Mouse (Mus musculus): ENCODE measurements at regions not wholly inside any gene's neighbourhood (a gene's known extent, or its start where the extent isn't known, plus 50 kb on each side); places are given as distances from the start of the nearest gene placed in this dataset.

DNA sequence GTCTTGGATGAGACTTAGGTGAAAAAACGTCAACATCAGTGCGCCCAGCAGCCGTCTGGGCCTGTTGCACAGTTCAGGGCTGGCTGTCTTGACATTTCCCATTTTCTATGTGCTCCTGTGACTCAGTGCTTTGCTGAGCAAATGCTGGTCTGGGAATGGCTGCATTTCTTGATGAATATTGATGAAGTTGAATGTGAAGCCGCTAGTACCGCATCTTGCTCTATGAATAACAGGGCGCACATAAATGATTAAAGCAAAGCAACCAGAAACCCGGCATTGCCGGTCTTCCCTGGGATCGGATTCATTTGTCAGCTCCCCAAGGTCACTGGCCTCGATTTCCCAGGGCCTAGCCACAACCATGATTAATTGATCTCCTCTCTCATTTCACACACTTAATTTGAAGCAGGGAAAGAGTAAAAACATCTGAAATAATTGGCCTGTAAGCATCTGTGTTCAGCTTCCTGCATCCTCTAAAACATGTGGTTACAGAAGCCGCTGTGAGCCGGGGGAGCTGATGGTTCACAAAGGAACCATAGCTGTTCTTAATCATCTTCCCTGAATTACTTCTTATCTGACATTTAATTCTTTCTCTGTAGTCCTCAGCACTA, 57.5 kb upstream of the Sgk1 start:
- no peaks in the 10 kb centered on the region for H3K36me3 ChIP-seq (ENCODE audit: control insufficient read depth, insufficient read depth, low read length)
- 73% methylated on average over 12 of the region's 12 CpGs for WGBS
- no peak for TF ChIP-seq POLR2A (IDR thresholded peaks at IDR 0.05; ENCODE audit: low read depth, low read length)
- no peak for TF ChIP-seq CTCF (IDR thresholded peaks at IDR 0.05; ENCODE audit: extremely low read depth, insufficient read depth, insufficient read length, insufficient replicate concordance)

DNA sequence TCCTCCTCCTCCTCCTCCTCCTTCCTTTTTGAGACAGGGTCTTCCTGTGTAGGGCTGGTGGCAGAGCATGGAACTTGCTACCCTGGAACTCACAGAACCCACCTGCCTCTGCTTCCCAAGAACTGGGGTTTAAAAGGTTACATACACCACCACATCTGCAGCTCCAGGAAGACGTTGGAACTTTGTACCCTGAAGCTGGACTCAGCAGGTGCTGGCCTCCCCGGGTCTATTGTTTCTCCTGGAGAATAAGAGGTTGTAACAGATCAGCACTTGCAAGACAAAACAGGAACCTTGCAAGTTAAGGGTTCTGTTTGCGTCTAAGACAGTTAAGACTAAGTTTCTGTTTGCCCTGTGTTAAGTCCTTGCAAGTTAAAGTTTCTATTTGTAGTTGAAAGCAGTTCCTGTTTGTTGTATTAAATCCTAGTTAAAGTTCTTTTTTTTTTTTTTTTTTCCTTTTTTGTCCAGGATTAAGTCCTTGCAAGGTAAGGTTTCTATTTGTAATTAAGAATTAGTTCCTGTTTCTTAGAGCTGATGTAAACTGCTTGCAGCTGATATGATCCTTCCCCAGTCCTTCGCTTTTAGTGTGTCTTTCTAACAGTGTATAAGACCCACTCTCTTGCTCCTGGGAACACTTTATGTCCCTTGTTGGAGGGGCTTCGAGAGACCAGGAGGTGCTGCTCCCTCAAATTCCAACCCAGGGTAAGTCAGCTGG, 55.0 kb upstream of the Sgk1 start:
- no peak for DNase-seq (ENCODE audit: low read depth in 1 of 2, low spot score in 2 of 2)
- Histone ChIP-seq H3K36me3 (ENCODE audit: control insufficient read depth, insufficient read depth, low read length) (no peaks in the 10 kb centered on the region), H3K4me3 (ENCODE audit: extremely low read depth, insufficient read depth, insufficient read length) (no peak overlapping the region), H3K27ac (ENCODE audit: insufficient read depth, low read length) (peak overlapping the region; percentile 53; the same call in 1 of the 2 replicates), H3K4me1 (ENCODE audit: control insufficient read depth, insufficient read depth, insufficient read length) (peaks cover 4% of the 10 kb centered on the region; the same call in 1 of the 2 replicates), H3K27me3 (ENCODE audit: control insufficient read depth, insufficient read depth, low read length) (no peaks in the 10 kb centered on the region)
- TF ChIP-seq POLR2A (IDR thresholded peaks at IDR 0.05; ENCODE audit: low read depth, low read length) (no peak), CTCF (IDR thresholded peaks at IDR 0.05; ENCODE audit: extremely low read depth, insufficient read depth, insufficient read length, insufficient replicate concordance) (no peak)
- 24% methylated on average over 5 of the region's 5 CpGs for WGBS

More for the DNA sequence above, 57.5 kb upstream of the Sgk1 start:
- no peak for DNase-seq (ENCODE audit: low read depth in 1 of 2, low spot score in 2 of 2)
- Histone ChIP-seq H3K27ac (ENCODE audit: insufficient read depth, low read length) (no peak overlapping the region), H3K4me3 (ENCODE audit: extremely low read depth, insufficient read depth, insufficient read length) (no peak overlapping the region), H3K27me3 (ENCODE audit: control insufficient read depth, insufficient read depth, low read length) (no peaks in the 10 kb centered on the region), H3K4me1 (ENCODE audit: control insufficient read depth, insufficient read depth, insufficient read length) (peaks cover 8% of the 10 kb centered on the region; the same call in 1 of the 2 replicates)

DNA sequence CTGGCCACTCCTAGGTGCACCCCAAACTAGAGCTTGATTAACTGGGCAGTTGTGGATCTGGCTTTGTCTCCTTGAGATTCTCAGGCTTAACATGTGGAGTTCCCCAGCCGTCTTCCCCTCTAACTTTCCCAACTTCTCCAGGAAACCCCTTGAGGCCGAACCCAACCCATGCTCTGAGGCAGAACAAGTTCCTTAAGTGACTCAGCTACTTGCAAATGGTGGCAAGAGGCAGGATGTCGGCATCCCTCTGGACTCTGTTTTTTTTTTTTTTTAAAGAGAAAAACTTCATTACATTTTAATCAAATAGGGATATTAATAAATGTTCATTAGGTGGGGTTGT, 54.5 kb upstream of the Sgk1 start:
- TF ChIP-seq POLR2A (IDR thresholded peaks at IDR 0.05; ENCODE audit: low read depth, low read length), result no peak
- TF ChIP-seq CTCF (IDR thresholded peaks at IDR 0.05; ENCODE audit: extremely low read depth, insufficient read depth, insufficient read length, insufficient replicate concordance), result no peak
- 33% methylated on average over 3 of the region's 3 CpGs for WGBS
- Histone ChIP-seq H3K4me1 (ENCODE audit: control insufficient read depth, insufficient read depth, insufficient read length) (peaks cover 4% of the 10 kb centered on the region; the same call in 1 of the 2 replicates), H3K27me3 (ENCODE audit: control insufficient read depth, insufficient read depth, low read length) (no peaks in the 10 kb centered on the region), H3K27ac (ENCODE audit: insufficient read depth, low read length) (peak overlapping the region; percentile 53; the same call in 1 of the 2 replicates), H3K4me3 (ENCODE audit: extremely low read depth, insufficient read depth, insufficient read length) (no peak overlapping the region), H3K36me3 (ENCODE audit: control insufficient read depth, insufficient read depth, low read length) (no peaks in the 10 kb centered on the region)
- no peak for DNase-seq (ENCODE audit: low read depth in 1 of 2, low spot score in 2 of 2)

DNA sequence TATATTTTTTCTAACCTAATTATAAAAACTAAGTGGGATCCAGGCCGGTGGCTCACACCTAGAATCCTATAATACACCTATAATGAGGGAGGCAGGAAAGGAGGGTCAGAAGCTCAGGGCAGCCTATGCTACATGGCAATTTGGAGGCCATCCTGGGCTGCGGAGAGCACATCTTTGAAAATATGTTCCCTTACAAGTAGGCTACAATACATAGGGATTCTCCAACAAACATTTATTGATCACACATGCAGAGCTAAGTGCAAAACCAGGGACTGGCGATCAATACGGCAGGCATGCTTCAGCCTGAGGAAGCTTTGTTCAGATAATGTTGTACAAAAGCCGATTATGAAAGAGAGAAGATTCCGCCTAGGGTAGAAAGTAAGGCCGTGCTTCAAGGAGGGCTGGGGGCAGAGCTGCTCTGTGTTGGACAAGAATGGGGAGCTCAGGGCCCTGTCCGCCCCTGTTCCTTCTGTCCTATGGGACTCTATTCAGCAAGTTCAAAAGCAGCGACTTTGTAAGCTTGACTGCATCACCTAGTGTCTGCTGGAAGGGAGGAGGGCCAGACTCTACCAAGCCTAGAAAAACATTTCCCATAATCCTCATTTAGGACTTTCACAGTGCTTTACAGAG, 53.4 kb upstream of the Sgk1 start:
- 90% methylated on average over 9 of the region's 9 CpGs for WGBS
- Histone ChIP-seq H3K4me3 (ENCODE audit: extremely low read depth, insufficient read depth, insufficient read length) (no peak overlapping the region), H3K36me3 (ENCODE audit: control insufficient read depth, insufficient read depth, low read length) (no peaks in the 10 kb centered on the region)

DNA sequence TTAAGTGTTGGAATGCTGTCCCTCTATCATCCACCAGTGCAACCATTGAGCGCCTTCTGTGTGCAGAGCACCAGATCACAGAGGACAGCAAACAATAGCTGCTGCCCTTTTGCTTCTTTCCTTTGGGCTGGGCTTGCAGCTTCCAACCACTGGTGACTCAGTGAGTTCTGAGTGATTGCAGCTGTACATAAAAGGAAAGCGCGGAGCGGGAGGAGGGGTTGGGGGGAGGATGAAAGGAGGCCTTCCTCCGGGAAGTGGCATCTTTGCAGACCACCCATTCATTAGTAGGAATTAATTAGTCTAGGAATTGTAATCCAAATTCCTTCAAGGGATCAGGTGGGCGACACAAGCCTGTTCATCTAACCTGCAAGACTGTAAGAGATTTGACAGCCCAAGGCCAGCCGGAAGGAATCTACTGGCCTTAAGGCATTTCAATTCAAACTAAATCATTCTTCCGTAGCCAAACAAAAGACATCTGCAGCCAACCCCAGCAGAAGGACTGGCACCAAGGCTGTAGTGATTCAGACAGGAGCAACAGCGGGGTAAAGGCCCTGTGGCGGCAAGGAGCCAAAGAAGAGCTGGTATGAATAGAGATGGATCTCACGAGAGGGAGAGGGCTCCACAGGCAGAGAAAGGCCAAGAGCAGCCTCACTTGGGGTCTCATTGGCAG, 52.8 kb upstream of the Sgk1 start:
- no peak for DNase-seq (ENCODE audit: low read depth in 1 of 2, low spot score in 2 of 2)
- no peak for TF ChIP-seq POLR2A (IDR thresholded peaks at IDR 0.05; ENCODE audit: low read depth, low read length)
- TF ChIP-seq CTCF (IDR thresholded peaks at IDR 0.05; ENCODE audit: extremely low read depth, insufficient read depth, insufficient read length, insufficient replicate concordance), result no peak
- 94% methylated on average over 11 of the region's 11 CpGs for WGBS
- Histone ChIP-seq H3K27ac (ENCODE audit: insufficient read depth, low read length) (no peak overlapping the region), H3K4me1 (ENCODE audit: control insufficient read depth, insufficient read depth, insufficient read length) (peaks cover 4% of the 10 kb centered on the region; the same call in 1 of the 2 replicates), H3K4me3 (ENCODE audit: extremely low read depth, insufficient read depth, insufficient read length) (no peak overlapping the region), H3K27me3 (ENCODE audit: control insufficient read depth, insufficient read depth, low read length) (no peaks in the 10 kb centered on the region), H3K36me3 (ENCODE audit: control insufficient read depth, insufficient read depth, low read length) (no peaks in the 10 kb centered on the region)

More for the DNA sequence above, 53.4 kb upstream of the Sgk1 start:
- Histone ChIP-seq H3K27ac (ENCODE audit: insufficient read depth, low read length) (no peak overlapping the region), H3K4me1 (ENCODE audit: control insufficient read depth, insufficient read depth, insufficient read length) (peaks cover 4% of the 10 kb centered on the region; the same call in 1 of the 2 replicates), H3K27me3 (ENCODE audit: control insufficient read depth, insufficient read depth, low read length) (no peaks in the 10 kb centered on the region)
- TF ChIP-seq POLR2A (IDR thresholded peaks at IDR 0.05; ENCODE audit: low read depth, low read length) (no peak), CTCF (IDR thresholded peaks at IDR 0.05; ENCODE audit: extremely low read depth, insufficient read depth, insufficient read length, insufficient replicate concordance) (no peak)
- no peak for DNase-seq (ENCODE audit: low read depth in 1 of 2, low spot score in 2 of 2)

DNA sequence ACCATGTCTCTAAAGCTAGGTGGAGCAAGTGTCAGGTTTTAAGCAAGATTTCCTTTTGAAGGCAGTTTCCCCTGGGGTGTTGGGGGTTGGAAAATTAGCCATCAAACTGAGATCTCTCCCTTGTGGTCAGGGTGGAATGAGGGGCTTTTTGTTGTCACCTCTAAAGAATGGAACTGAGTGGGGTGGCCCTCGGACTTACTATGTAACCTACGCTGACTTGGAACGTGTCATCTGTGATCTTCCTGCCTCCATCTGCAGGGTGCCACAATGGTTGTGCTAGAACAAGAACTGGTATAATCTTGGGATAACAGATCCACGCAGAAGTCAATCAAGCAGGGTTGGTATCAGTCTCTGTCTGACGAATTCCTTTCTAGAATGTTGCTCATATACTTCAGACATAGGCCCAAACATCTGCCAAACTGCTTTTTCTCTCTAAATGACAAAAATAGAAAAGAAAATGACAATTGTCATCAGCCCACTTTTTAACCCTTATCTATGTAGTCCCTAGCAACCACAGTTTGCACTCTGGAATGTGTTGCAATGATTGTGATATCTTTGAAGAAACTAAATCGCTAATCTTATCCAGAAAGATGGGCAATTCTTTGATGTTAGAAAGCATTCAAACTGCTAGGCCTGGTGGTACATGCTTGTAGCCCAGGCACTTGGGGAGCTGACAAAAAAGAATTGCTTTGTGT, 50.8 kb upstream of the Sgk1 start:
- H3K27ac ChIP-seq (ENCODE audit: insufficient read depth, low read length), result no peak overlapping the region
- H3K36me3 ChIP-seq (ENCODE audit: control insufficient read depth, insufficient read depth, low read length), result no peaks in the 10 kb centered on the region
- H3K4me3 ChIP-seq (ENCODE audit: extremely low read depth, insufficient read depth, insufficient read length), result no peak overlapping the region

More for the DNA sequence above, 50.8 kb upstream of the Sgk1 start:
- TF ChIP-seq POLR2A (IDR thresholded peaks at IDR 0.05; ENCODE audit: low read depth, low read length) (no peak), CTCF (IDR thresholded peaks at IDR 0.05; ENCODE audit: extremely low read depth, insufficient read depth, insufficient read length, insufficient replicate concordance) (no peak)
- Histone ChIP-seq H3K4me1 (ENCODE audit: control insufficient read depth, insufficient read depth, insufficient read length) (peaks cover 4% of the 10 kb centered on the region; the same call in 1 of the 2 replicates), H3K27me3 (ENCODE audit: control insufficient read depth, insufficient read depth, low read length) (no peaks in the 10 kb centered on the region)
- DNase-seq (ENCODE audit: low read depth in 1 of 2, low spot score in 2 of 2), result no peak
- 87% methylated on average over 6 of the region's 6 CpGs for WGBS

Measured in spleen, adult 2 months (tissue).